Mouse (Mus musculus): ENCODE data around the gene Ins2. TPM values are rescaled to one million over a fixed set of nuclear protein-coding genes. Genes with fewer than 3 reads are reported as not detected.

Gene Ins2
- polyA plus RNA-seq, 1 experiment from 2014 or later, result not detected

GRCm38 (mm10) chr7:142672120-142672519, 71.1 kb downstream of the Ins2 start:
- Histone ChIP-seq H3K4me1 (no peaks in the 10 kb centered on the region), H3K27me3 (ENCODE audit: poor library complexity, severe bottlenecking) (peaks cover 12% of the 10 kb centered on the region), H3K9me3 (peaks cover 47% of the 10 kb centered on the region), H3K27ac (no peak overlapping the region), H3K4me3 (no peak overlapping the region), H3K36me3 (replicated peaks) (peaks cover 14% of the 10 kb centered on the region)
- 16% methylated on average over 4 of the region's 4 CpGs for WGBS
- DNase-seq (ENCODE audit: extremely low spot score, low spot score), result peak; percentile 41

GRCm38 (mm10) chr7:142671067-142671466, 72.1 kb downstream of the Ins2 start:
- WGBS, result 97% methylated on average over 1 of the region's 1 CpGs
- DNase-seq (ENCODE audit: extremely low spot score, low spot score), result no peak
- Histone ChIP-seq H3K27ac (no peak overlapping the region), H3K4me3 (no peak overlapping the region), H3K4me1 (no peaks in the 10 kb centered on the region), H3K27me3 (ENCODE audit: poor library complexity, severe bottlenecking) (peaks cover 17% of the 10 kb centered on the region), H3K9me3 (peaks cover 47% of the 10 kb centered on the region), H3K36me3 (replicated peaks) (peaks cover 14% of the 10 kb centered on the region)

- no peak within 1 kb of the TSS for H3K27ac ChIP-seq
- WGBS, result 84% methylated on average over 23 of the region's 23 CpGs
- no peak within 1 kb of the TSS for H3K4me3 ChIP-seq
- no peaks in the 10 kb centered on the region for H3K4me1 ChIP-seq
- DNase-seq (ENCODE audit: extremely low spot score, low spot score), result peak; percentile 12
- H3K9me3 ChIP-seq, result peaks cover 47% of the 10 kb centered on the region
- peaks cover 14% of the 10 kb centered on the region for H3K36me3 ChIP-seq (replicated peaks)
- H3K27me3 ChIP-seq (ENCODE audit: poor library complexity, severe bottlenecking), result peaks cover 28% of the 10 kb centered on the region
Measured at GRCm38 (mm10) chr7:142669751-142670625, 73.2 kb downstream of the Ins2 start, which contains the start of gene Gm49394. Gm49394 (minus strand) TSS chr7:142669942.

GRCm38 (mm10) chr7:142668328-142668727, 74.9 kb downstream of the Ins2 start:
- Histone ChIP-seq H3K4me1 (peaks cover 11% of the 10 kb centered on the region; the same call in 1 of the 2 replicates), H3K9me3 (peaks cover 47% of the 10 kb centered on the region), H3K36me3 (replicated peaks) (peaks cover 14% of the 10 kb centered on the region), H3K27ac (no peak overlapping the region), H3K27me3 (ENCODE audit: poor library complexity, severe bottlenecking) (peaks cover 44% of the 10 kb centered on the region), H3K4me3 (no peak overlapping the region)
- 86% methylated on average over 1 of the region's 1 CpGs for WGBS
- DNase-seq (ENCODE audit: extremely low spot score, low spot score), result peak; percentile 11

GRCm38 (mm10) chr7:142667521-142667920, 75.7 kb downstream of the Ins2 start:
- peak; percentile 11 for DNase-seq (ENCODE audit: extremely low spot score, low spot score)
- WGBS, result 91% methylated on average over 18 of the region's 18 CpGs
- H3K27me3 ChIP-seq (ENCODE audit: poor library complexity, severe bottlenecking), result peaks cover 52% of the 10 kb centered on the region

GRCm38 (mm10) chr7:142666659-142667058, 76.5 kb downstream of the Ins2 start, which contains the start of gene Igf2:
Igf2 (minus strand) TSS chr7:142666816.
- Histone ChIP-seq H3K9me3 (peaks cover 42% of the 10 kb centered on the region), H3K4me3 (no peak within 1 kb of the TSS), H3K27ac (no peak within 1 kb of the TSS), H3K36me3 (replicated peaks) (peaks cover 14% of the 10 kb centered on the region), H3K27me3 (ENCODE audit: poor library complexity, severe bottlenecking) (peaks cover 61% of the 10 kb centered on the region), H3K4me1 (peaks cover 11% of the 10 kb centered on the region; the same call in 1 of the 2 replicates)
- peak; percentile 12 for DNase-seq (ENCODE audit: extremely low spot score, low spot score)
- 80% methylated on average over 2 of the region's 2 CpGs for WGBS

More at GRCm38 (mm10) chr7:142667521-142667920, 75.7 kb downstream of the Ins2 start:
- peaks cover 47% of the 10 kb centered on the region for H3K9me3 ChIP-seq
- peaks cover 11% of the 10 kb centered on the region; the same call in 1 of the 2 replicates for H3K4me1 ChIP-seq
- no peak overlapping the region for H3K27ac ChIP-seq
- H3K36me3 ChIP-seq (replicated peaks), result peaks cover 14% of the 10 kb centered on the region
- H3K4me3 ChIP-seq, result no peak overlapping the region

- Histone ChIP-seq H3K9me3 (peaks cover 36% of the 10 kb centered on the region), H3K36me3 (replicated peaks) (peaks cover 14% of the 10 kb centered on the region), H3K27ac (no peak overlapping the region), H3K4me1 (peaks cover 13% of the 10 kb centered on the region; the same call in 1 of the 2 replicates), H3K4me3 (no peak overlapping the region), H3K27me3 (ENCODE audit: poor library complexity, severe bottlenecking) (peaks cover 66% of the 10 kb centered on the region)
- DNase-seq (ENCODE audit: extremely low spot score, low spot score), result no peak
- WGBS, result 86% methylated on average over 4 of the region's 4 CpGs
Measured at GRCm38 (mm10) chr7:142666109-142666508, 77.1 kb downstream of the Ins2 start.

- no peak for DNase-seq (ENCODE audit: extremely low spot score, low spot score)
- WGBS, result 45% methylated on average over 5 of the region's 5 CpGs
- peaks cover 21% of the 10 kb centered on the region for H3K4me1 ChIP-seq
- H3K9me3 ChIP-seq, result peaks cover 29% of the 10 kb centered on the region
- peaks cover 14% of the 10 kb centered on the region for H3K36me3 ChIP-seq (replicated peaks)
- peaks cover 74% of the 10 kb centered on the region for H3K27me3 ChIP-seq (ENCODE audit: poor library complexity, severe bottlenecking)
- H3K4me3 ChIP-seq, result no peak overlapping the region
- H3K27ac ChIP-seq, result no peak overlapping the region
Measured at GRCm38 (mm10) chr7:142665364-142665763, 77.8 kb downstream of the Ins2 start.

- 7% methylated on average over 9 of the region's 9 CpGs for WGBS
- DNase-seq (ENCODE audit: extremely low spot score, low spot score), result no peak
Measured at GRCm38 (mm10) chr7:142664465-142665029, 78.6 kb downstream of the Ins2 start.

GRCm38 (mm10) chr7:142663931-142664421, 79.2 kb downstream of the Ins2 start:
- H3K36me3 ChIP-seq (replicated peaks), result peaks cover 14% of the 10 kb centered on the region
- peaks cover 15% of the 10 kb centered on the region for H3K9me3 ChIP-seq
- H3K27me3 ChIP-seq (ENCODE audit: poor library complexity, severe bottlenecking), result peaks cover 88% of the 10 kb centered on the region
- under 1% methylated on average over 53 of the region's 53 CpGs for WGBS
- peak overlapping the region; percentile 38 for H3K4me3 ChIP-seq
- DNase-seq (ENCODE audit: extremely low spot score, low spot score), result no peak
- peak overlapping the region; percentile 65; the same call in 1 of the 2 replicates for H3K27ac ChIP-seq
- peaks cover 34% of the 10 kb centered on the region for H3K4me1 ChIP-seq

More at GRCm38 (mm10) chr7:142664465-142665029, 78.6 kb downstream of the Ins2 start:
- Histone ChIP-seq H3K4me1 (peaks cover 29% of the 10 kb centered on the region), H3K4me3 (peak overlapping the region; percentile 38; the same call in 1 of the 2 replicates), H3K27me3 (ENCODE audit: poor library complexity, severe bottlenecking) (peaks cover 82% of the 10 kb centered on the region), H3K36me3 (replicated peaks) (peaks cover 14% of the 10 kb centered on the region), H3K27ac (no peak overlapping the region), H3K9me3 (peaks cover 20% of the 10 kb centered on the region)

- Histone ChIP-seq H3K9me3 (peaks cover 8% of the 10 kb centered on the region), H3K4me1 (peaks cover 43% of the 10 kb centered on the region), H3K36me3 (replicated peaks) (peaks cover 9% of the 10 kb centered on the region), H3K27ac (no peak overlapping the region), H3K27me3 (ENCODE audit: poor library complexity, severe bottlenecking) (peaks cover 96% of the 10 kb centered on the region), H3K4me3 (no peak overlapping the region)
- WGBS, result 5% methylated on average over 5 of the region's 5 CpGs
- no peak for DNase-seq (ENCODE audit: extremely low spot score, low spot score)
Measured at GRCm38 (mm10) chr7:142663151-142663550, 80.0 kb downstream of the Ins2 start.

- Histone ChIP-seq H3K27me3 (ENCODE audit: poor library complexity, severe bottlenecking) (peaks cover 100% of the 10 kb centered on the region), H3K9me3 (no peaks in the 10 kb centered on the region), H3K36me3 (replicated peaks) (no peaks in the 10 kb centered on the region), H3K4me3 (no peak overlapping the region), H3K4me1 (peaks cover 56% of the 10 kb centered on the region), H3K27ac (no peak overlapping the region)
- no peak for DNase-seq (ENCODE audit: extremely low spot score, low spot score)
Measured at GRCm38 (mm10) chr7:142661811-142662210, 81.4 kb downstream of the Ins2 start.

All from forebrain, embryonic 10.5 days (tissue).